Mouse (Mus musculus): ENCODE results near the gene Pmvk. TPM values are rescaled to one million over a fixed set of nuclear protein-coding genes. Genes with fewer than 3 reads are reported as not detected.

Pmvk gene
- polyA plus RNA-seq, 1 experiment from 2014 or later, result 60.1 TPM

- no peak for ATAC-seq (replicated peaks; ENCODE audit: low FRiP score, low TSS enrichment, low read depth)
- 0 out of 2 replicates have a peak, but pooled peaks cover 7% of the 10 kb centered on the region for H3K27me3 ChIP-seq (replicated peaks; ENCODE audit: control insufficient read depth, insufficient read depth, low read length)
- no peak overlapping the region for H3K4me2 ChIP-seq (ENCODE audit: low read length)
- no peak overlapping the region for H3K4me3 ChIP-seq (ENCODE audit: low read depth, low read length)
- peaks cover 10% of the 10 kb centered on the region for H3K9me3 ChIP-seq (ENCODE audit: control insufficient read depth, low read length)
- no peak overlapping the region for H3K27ac ChIP-seq (ENCODE audit: low read depth)
- no peak overlapping the region for H3K9ac ChIP-seq (ENCODE audit: low read length)
- peaks cover 9% of the 10 kb centered on the region for H3K4me1 ChIP-seq (replicated peaks; ENCODE audit: control insufficient read depth, insufficient read depth, low read length)
- no peak for DNase-seq (ENCODE audit: low spot score)
- H3K36me3 ChIP-seq (ENCODE audit: control insufficient read depth, insufficient read depth, low read length), result no peaks in the 10 kb centered on the region
- 93% methylated on average over 5 of the region's 5 CpGs for WGBS
Observed at GRCm38 (mm10) chr3:89516321-89516720, 62.0 kb downstream of the Pmvk start.

Other genes starting within 250 kb of the Pmvk start
- gene Thbs3, start 239.4 kb upstream of the Pmvk start, polyA plus RNA-seq (2014; fragmentation: Nextera tagmentation; extraction: Ambion mirVana), result 19.2 and 19.4 TPM in 2 replicates
- gene Mtx1, start 227.5 kb upstream of the Pmvk start, polyA plus RNA-seq (2014; fragmentation: Nextera tagmentation; extraction: Ambion mirVana), result 214 and 216 TPM in 2 replicates
- 4.2 and 10.3 TPM in 2 replicates for gene Muc1, start 225.5 kb upstream of the Pmvk start, polyA plus RNA-seq (2014; fragmentation: Nextera tagmentation; extraction: Ambion mirVana)
- gene Krtcap2, start 208.6 kb upstream of the Pmvk start, polyA plus RNA-seq (2014; fragmentation: Nextera tagmentation; extraction: Ambion mirVana), result 331 and 346 TPM in 2 replicates
- gene Trim46, start 208.2 kb upstream of the Pmvk start, polyA plus RNA-seq (2014; fragmentation: Nextera tagmentation; extraction: Ambion mirVana), result 3.3 and 3.5 TPM in 2 replicates
- gene Dpm3, start 195.2 kb upstream of the Pmvk start, polyA plus RNA-seq (2014; fragmentation: Nextera tagmentation; extraction: Ambion mirVana), result 143 and 188 TPM in 2 replicates
- gene Slc50a1, start 184.0 kb upstream of the Pmvk start, polyA plus RNA-seq (2014; fragmentation: Nextera tagmentation; extraction: Ambion mirVana), result 64.7 and 66.5 TPM in 2 replicates
- 46.2 and 46.6 TPM in 2 replicates for gene Efna1, start 173.4 kb upstream of the Pmvk start, polyA plus RNA-seq (2014; fragmentation: Nextera tagmentation; extraction: Ambion mirVana)
- 13.2 and 15.3 TPM in 2 replicates for gene Efna3, start 131.6 kb upstream of the Pmvk start, polyA plus RNA-seq (2014; fragmentation: Nextera tagmentation; extraction: Ambion mirVana)
- gene Efna4, start 116.5 kb upstream of the Pmvk start, polyA plus RNA-seq (2014; fragmentation: Nextera tagmentation; extraction: Ambion mirVana), result 20.6 and 22.2 TPM in 2 replicates
- gene Adam15, start 104.5 kb upstream of the Pmvk start, polyA plus RNA-seq (2014; fragmentation: Nextera tagmentation; extraction: Ambion mirVana), result 30.4 and 31.0 TPM in 2 replicates
- gene Dcst2, start 92.6 kb upstream of the Pmvk start, polyA plus RNA-seq (2014; fragmentation: Nextera tagmentation; extraction: Ambion mirVana), result 0.35 and 0.40 TPM in 2 replicates
- 0.15 and 0.34 TPM in 2 replicates for gene Dcst1, start 89.3 kb upstream of the Pmvk start, polyA plus RNA-seq (2014; fragmentation: Nextera tagmentation; extraction: Ambion mirVana)
- gene Zbtb7b, start 59.8 kb upstream of the Pmvk start, polyA plus RNA-seq (2014; fragmentation: Nextera tagmentation; extraction: Ambion mirVana), result 4.7 and 5.3 TPM in 2 replicates
- not detected in 2 replicates for gene Lenep, start 51.7 kb upstream of the Pmvk start, polyA plus RNA-seq (2014; fragmentation: Nextera tagmentation; extraction: Ambion mirVana)
- gene Flad1, start 42.7 kb upstream of the Pmvk start, polyA plus RNA-seq (2014; fragmentation: Nextera tagmentation; extraction: Ambion mirVana), result 28.3 and 28.7 TPM in 2 replicates
- 510 and 525 TPM in 2 replicates for gene Cks1b, start 36.2 kb upstream of the Pmvk start, polyA plus RNA-seq (2014; fragmentation: Nextera tagmentation; extraction: Ambion mirVana)
- 65.1 and 71.4 TPM in 2 replicates for gene Shc1, start 36.1 kb upstream of the Pmvk start, polyA plus RNA-seq (2014; fragmentation: Nextera tagmentation; extraction: Ambion mirVana)
- gene Pygo2, start 24.3 kb upstream of the Pmvk start, polyA plus RNA-seq (2014; fragmentation: Nextera tagmentation; extraction: Ambion mirVana), result 40.8 and 45.5 TPM in 2 replicates
- gene Pbxip1, start 17.8 kb upstream of the Pmvk start, polyA plus RNA-seq (2014; fragmentation: Nextera tagmentation; extraction: Ambion mirVana), result 18.8 and 20.3 TPM in 2 replicates
- gene Kcnn3, start 65.6 kb downstream of the Pmvk start, polyA plus RNA-seq (2014; fragmentation: Nextera tagmentation; extraction: Ambion mirVana), result 5.6 and 6.3 TPM in 2 replicates

All from intestine, embryonic 14.5 days (tissue).